Mouse (Mus musculus): ENCODE results near the gene Sephs2. TPM values are rescaled to one million over a fixed set of nuclear protein-coding genes. Genes with fewer than 3 reads are reported as not detected.

The Sephs2 gene
- polyA plus RNA-seq, 1 experiment, result not detected

DNA sequence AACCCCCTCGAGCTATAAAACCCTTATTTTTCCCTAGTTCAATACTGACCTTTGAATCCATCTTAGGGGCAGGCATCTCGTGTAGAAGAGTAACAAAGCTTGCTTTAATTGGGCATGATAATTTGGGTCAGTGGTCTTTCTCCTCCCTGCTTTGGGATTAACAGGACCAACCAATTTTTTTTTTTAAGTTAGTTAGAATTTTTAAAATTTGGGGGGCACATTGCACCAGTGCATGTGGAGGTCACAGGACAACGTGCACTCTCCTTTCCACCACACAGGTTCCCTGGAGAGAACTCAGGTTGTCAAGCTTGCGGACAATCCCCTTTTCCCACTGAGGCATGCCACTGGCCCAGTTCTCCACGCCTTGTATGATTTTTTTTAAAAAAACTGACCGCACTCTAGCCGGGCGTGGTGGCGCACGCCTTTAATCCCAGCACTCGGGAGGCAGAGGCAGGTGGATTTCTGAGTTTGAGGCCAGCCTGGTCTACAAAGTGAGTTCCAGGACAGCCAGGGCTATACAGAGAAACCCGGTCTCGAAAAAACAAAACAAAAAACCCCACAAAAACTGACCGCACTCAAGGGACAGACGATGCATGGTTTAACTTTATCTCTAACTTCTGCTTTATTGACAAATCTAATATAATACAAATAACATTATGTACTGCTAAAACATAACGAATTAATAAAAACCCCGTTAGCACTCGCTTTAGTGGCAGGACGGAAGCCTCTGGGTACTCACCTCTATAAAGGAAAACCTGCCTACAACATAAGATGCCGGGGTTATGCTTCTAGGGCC lies 41.8 kb downstream of the Sephs2 start:
- H3K4me1 ChIP-seq (ENCODE audit: control insufficient read depth, insufficient read depth, low read length), result peaks cover 11% of the 10 kb centered on the region
- H3K27ac ChIP-seq (ENCODE audit: insufficient read depth, low read depth, low read length), result peak overlapping the region; percentile 86
- peak overlapping the region; percentile 86 for H3K4me3 ChIP-seq (ENCODE audit: insufficient read depth, low read depth, low read length)
- TF ChIP-seq POLR2A (IDR thresholded peaks at IDR 0.05; ENCODE audit: insufficient read depth, low read depth, low read length), result no peak
- no peak for TF ChIP-seq CTCF (IDR thresholded peaks at IDR 0.05; ENCODE audit: insufficient read depth, low read depth, low read length)
- WGBS, result 2% methylated on average over 20 of the region's 20 CpGs

DNA sequence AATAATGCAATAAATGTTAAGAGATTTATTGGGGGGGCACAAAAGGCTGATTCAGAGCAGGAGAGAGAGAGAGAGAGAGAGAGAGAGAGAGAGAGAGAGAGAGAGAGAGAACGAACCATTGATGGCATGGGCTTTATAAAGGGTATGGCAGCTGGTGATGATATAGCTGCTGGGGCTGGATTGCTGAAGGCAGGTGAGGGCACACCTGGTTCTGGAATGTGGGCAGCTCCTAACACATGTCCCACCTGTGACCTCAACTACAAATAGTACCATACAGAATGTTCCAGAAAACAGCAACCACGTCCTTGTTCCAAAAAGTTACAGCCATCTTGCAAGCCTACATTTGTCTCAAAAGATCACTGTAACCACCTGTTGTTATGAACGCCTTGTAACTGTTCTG lies 42.5 kb downstream of the Sephs2 start:
- no peak overlapping the region for H3K4me3 ChIP-seq (ENCODE audit: insufficient read depth, low read depth, low read length)
- peaks cover 11% of the 10 kb centered on the region for H3K4me1 ChIP-seq (ENCODE audit: control insufficient read depth, insufficient read depth, low read length)
- WGBS, result 30% methylated on average over 3 of the region's 3 CpGs
- H3K27ac ChIP-seq (ENCODE audit: insufficient read depth, low read depth, low read length), result no peak overlapping the region
- TF ChIP-seq POLR2A (IDR thresholded peaks at IDR 0.05; ENCODE audit: insufficient read depth, low read depth, low read length) (no peak), CTCF (IDR thresholded peaks at IDR 0.05; ENCODE audit: insufficient read depth, low read depth, low read length) (no peak)

DNA sequence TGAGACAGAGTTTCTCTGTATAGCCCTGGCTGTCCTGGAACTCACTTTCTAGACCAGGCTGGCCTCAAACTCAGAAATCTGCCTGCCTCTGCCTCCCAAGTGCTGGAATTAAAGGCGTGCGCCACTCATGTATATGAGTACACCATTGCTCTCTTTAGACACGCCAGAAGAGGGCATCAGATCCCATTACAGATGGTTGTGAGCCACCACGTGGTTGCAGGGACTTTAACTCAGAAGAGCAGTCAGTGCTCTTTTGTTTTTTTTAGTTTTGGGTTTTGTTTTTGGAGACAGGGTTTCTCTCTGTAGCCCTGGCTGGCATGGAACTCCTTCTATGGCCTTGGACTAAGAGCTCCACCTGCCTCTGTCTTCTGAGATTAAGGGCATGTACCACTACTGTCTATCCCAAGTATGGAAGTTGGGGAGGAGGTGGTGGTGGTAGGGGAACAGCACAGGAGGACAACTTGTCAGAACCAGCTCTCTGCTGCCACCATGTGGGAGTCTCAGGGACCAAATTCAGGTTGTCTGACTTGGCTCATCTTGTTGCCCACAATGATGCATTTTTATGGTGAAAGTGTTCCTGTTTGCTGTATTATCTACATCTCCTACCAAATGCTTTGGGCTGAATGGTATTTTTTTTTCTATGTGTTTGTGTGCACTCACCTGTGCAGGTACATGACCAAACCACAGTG lies 45.1 kb downstream of the Sephs2 start:
- WGBS, result 55% methylated on average over 4 of the region's 4 CpGs
- Histone ChIP-seq H3K4me3 (ENCODE audit: insufficient read depth, low read depth, low read length) (no peak overlapping the region), H3K27ac (ENCODE audit: insufficient read depth, low read depth, low read length) (no peak overlapping the region), H3K4me1 (ENCODE audit: control insufficient read depth, insufficient read depth, low read length) (peaks cover 11% of the 10 kb centered on the region)
- 0 out of 2 replicates have a peak, but pooled peaks have one; percentile 26 for TF ChIP-seq CTCF (IDR thresholded peaks at IDR 0.05; ENCODE audit: insufficient read depth, low read depth, low read length)
- TF ChIP-seq POLR2A (IDR thresholded peaks at IDR 0.05; ENCODE audit: insufficient read depth, low read depth, low read length), result no peak

DNA sequence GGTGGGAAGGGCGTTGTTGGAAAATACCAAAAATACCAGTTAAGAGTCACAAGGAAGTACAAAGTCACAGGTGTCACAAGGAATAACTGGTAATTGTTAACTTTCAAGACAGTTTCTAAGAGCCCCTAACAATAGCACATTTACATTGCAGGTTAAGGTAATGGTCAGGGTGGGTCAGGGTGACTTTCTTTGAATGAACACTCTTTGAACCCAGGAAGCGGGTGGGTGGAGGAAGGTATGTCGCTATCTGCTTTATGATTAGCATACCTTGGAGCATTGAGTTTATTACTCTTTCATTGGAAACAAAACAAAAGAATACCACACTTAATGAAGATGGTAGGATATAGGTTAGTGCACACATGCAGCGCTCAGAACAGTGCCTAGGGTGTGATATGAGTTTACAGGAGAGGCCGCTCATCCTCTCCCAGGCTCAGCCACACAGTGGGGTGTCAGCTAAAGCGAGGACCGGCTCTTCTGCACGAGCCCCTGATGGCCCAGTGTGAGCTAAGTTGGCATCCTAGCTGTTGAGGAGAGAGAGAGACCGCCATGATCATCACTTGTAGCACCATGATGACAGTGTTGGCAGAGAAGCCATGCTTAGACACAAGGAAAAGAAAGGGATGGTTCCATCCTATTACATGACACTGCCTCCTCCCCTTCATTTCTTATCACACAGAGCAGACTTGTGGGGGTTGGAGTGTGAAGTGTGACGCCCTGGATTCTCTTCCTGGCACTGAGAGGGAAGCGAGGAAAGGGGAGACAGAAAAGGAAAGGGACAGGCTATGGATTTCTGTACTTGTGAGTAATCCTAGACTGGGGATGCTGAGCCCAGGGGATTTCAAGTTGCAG lies 48.5 kb downstream of the Sephs2 start:
- 80% methylated on average over 11 of the region's 11 CpGs for WGBS
- Histone ChIP-seq H3K27ac (ENCODE audit: insufficient read depth, low read depth, low read length) (no peak overlapping the region), H3K4me3 (ENCODE audit: insufficient read depth, low read depth, low read length) (no peak overlapping the region), H3K4me1 (ENCODE audit: control insufficient read depth, insufficient read depth, low read length) (no peaks in the 10 kb centered on the region)
- TF ChIP-seq POLR2A (IDR thresholded peaks at IDR 0.05; ENCODE audit: insufficient read depth, low read depth, low read length), result no peak
- no peak for TF ChIP-seq CTCF (IDR thresholded peaks at IDR 0.05; ENCODE audit: insufficient read depth, low read depth, low read length)

DNA sequence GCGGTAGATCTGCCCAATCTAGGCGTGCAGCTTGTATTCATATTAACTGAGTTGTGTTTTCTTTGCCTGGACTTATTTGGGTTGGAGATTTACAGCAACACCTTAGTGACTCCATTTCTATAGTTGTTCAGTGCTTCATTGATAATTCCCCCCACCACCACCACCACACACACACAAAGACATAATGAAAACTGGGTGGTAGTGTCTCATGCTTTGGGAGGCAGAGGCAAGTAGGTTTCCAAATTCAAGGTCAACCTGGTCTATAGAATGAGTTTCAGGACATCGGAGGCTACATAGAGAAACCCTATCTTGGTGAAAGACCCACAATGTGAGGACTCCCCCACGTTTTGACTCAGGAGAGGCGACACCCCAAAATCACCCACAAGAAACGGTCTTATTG lies 49.2 kb downstream of the Sephs2 start:
- Histone ChIP-seq H3K27ac (ENCODE audit: insufficient read depth, low read depth, low read length) (no peak overlapping the region), H3K4me3 (ENCODE audit: insufficient read depth, low read depth, low read length) (no peak overlapping the region), H3K4me1 (ENCODE audit: control insufficient read depth, insufficient read depth, low read length) (no peaks in the 10 kb centered on the region)
- TF ChIP-seq CTCF (IDR thresholded peaks at IDR 0.05; ENCODE audit: insufficient read depth, low read depth, low read length) (no peak), POLR2A (IDR thresholded peaks at IDR 0.05; ENCODE audit: insufficient read depth, low read depth, low read length) (no peak)
- 94% methylated on average over 6 of the region's 6 CpGs for WGBS

DNA sequence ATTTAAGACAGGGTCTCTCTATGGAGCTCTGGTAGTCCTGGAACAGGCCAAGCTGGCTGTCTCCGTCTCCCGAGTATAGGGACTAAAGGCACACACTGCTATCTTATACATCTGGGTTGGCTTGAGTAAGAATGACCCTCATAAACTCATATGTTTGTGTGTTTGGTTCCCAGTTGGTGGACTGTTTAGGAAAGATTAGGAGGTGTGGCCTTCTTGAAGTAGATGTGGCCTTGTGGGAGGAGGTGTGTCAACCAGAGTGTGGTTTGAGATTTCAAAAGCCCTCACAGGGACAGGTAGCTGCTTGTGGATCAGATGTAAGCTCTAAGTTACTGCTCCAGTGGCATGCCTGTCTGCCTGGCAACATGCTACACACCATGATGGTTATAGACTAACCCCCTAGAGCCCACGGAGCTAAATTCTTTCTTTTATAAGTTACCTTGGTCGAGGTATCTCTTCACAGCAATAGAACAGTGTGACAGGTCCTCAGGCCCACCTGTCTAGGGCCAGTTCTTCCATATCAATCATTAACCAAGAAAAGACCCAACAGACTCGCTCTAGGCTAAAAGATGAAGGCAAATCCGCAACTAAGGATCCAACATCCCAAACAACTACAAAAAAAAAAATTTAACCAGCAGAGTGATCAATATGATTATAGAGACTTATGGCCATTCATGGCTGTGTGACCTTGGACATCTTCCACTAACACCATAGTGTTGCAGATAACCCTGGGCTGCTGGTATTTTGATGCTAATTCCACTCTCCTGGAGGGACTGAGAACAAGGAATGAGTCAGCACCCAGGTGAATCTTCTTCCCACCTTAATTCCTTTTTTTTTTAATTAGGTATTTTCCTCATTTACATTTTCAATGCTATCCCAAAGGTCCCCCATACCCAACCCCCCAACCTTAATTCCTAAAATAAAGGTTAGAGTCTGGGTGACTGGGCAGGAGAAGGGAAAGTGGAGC lies 50.1 kb downstream of the Sephs2 start:
- no peak overlapping the region for H3K4me3 ChIP-seq (ENCODE audit: insufficient read depth, low read depth, low read length)
- H3K4me1 ChIP-seq (ENCODE audit: control insufficient read depth, insufficient read depth, low read length), result no peaks in the 10 kb centered on the region
- 88% methylated on average over 6 of the region's 6 CpGs for WGBS
- TF ChIP-seq POLR2A (IDR thresholded peaks at IDR 0.05; ENCODE audit: insufficient read depth, low read depth, low read length), result no peak
- no peak overlapping the region for H3K27ac ChIP-seq (ENCODE audit: insufficient read depth, low read depth, low read length)

DNA sequence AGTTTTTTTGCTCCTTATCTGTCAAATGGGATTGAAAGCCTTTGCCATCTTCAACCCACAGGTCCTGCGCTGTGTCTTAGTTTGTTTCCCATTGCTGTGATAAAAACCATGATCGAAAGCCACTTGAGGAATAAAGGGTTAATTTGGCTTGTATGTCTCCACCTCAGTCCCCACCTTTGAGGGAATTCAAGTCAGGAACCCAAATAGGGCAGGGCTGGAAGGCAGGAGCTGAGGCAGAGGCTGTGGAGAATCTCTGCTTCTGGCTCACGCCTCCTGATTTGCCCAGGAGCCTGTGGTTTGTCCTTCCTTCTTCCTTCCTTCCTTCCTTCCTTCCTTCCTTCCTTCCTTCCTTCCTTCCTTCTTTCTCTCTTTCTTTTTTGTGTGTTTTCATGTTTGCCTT lies 50.7 kb downstream of the Sephs2 start:
- Histone ChIP-seq H3K4me3 (ENCODE audit: insufficient read depth, low read depth, low read length) (no peak overlapping the region), H3K4me1 (ENCODE audit: control insufficient read depth, insufficient read depth, low read length) (no peaks in the 10 kb centered on the region), H3K27ac (ENCODE audit: insufficient read depth, low read depth, low read length) (no peak overlapping the region)
- WGBS, result over 99% methylated on average over 3 of the region's 3 CpGs
- TF ChIP-seq CTCF (IDR thresholded peaks at IDR 0.05; ENCODE audit: insufficient read depth, low read depth, low read length), result no peak
- TF ChIP-seq POLR2A (IDR thresholded peaks at IDR 0.05; ENCODE audit: insufficient read depth, low read depth, low read length), result no peak

Other genes with a start within 250 kb of the Sephs2 start
- 437 and 572 TPM in 2 replicates for gene Maz, start 247.0 kb downstream of the Sephs2 start, polyA plus RNA-seq (2012; ENCODE audit: insufficient read depth, insufficient read length, low replicate concordance, missing spikeins)
- not detected in 2 replicates for gene Kif22, start 231.6 kb downstream of the Sephs2 start, polyA plus RNA-seq (2012; ENCODE audit: insufficient read depth, insufficient read length, low replicate concordance, missing spikeins)
- gene Zg16, start 186.7 kb downstream of the Sephs2 start, polyA plus RNA-seq (2012; ENCODE audit: insufficient read depth, insufficient read length, low replicate concordance, missing spikeins), result not detected in 2 replicates
- gene AI467606, start 182.7 kb downstream of the Sephs2 start, polyA plus RNA-seq (2012; ENCODE audit: insufficient read depth, insufficient read length, low replicate concordance, missing spikeins), result not detected in 2 replicates
- not detected in 2 replicates for gene Qprt, start 151.8 kb downstream of the Sephs2 start, polyA plus RNA-seq (2012; ENCODE audit: insufficient read depth, insufficient read length, low replicate concordance, missing spikeins)
- not detected in 2 replicates for gene Spn, start 136.2 kb downstream of the Sephs2 start, polyA plus RNA-seq (2012; ENCODE audit: insufficient read depth, insufficient read length, low replicate concordance, missing spikeins)
- not detected in 2 replicates for gene Cd2bp2, start 78.0 kb downstream of the Sephs2 start, polyA plus RNA-seq (2012; ENCODE audit: insufficient read depth, insufficient read length, low replicate concordance, missing spikeins)
- gene Tbc1d10b, start 65.6 kb downstream of the Sephs2 start, polyA plus RNA-seq (2012; ENCODE audit: insufficient read depth, insufficient read length, low replicate concordance, missing spikeins), result not detected in 2 replicates
- gene Mylpf, start 65.2 kb downstream of the Sephs2 start, polyA plus RNA-seq (2012; ENCODE audit: insufficient read depth, insufficient read length, low replicate concordance, missing spikeins), result not detected in 2 replicates
- not detected in 2 replicates for gene Zfp553, start 41.0 kb downstream of the Sephs2 start, polyA plus RNA-seq (2012; ENCODE audit: insufficient read depth, insufficient read length, low replicate concordance, missing spikeins)
- gene Sept1, start 40.9 kb downstream of the Sephs2 start, polyA plus RNA-seq (2012; ENCODE audit: insufficient read depth, insufficient read length, low replicate concordance, missing spikeins), result 2,394 TPM in 1 of 2 replicates, not detected in the other
- not detected in 2 replicates for gene Zfp771, start 29.8 kb downstream of the Sephs2 start, polyA plus RNA-seq (2012; ENCODE audit: insufficient read depth, insufficient read length, low replicate concordance, missing spikeins)
- not detected in 2 replicates for gene Dctpp1, start 13.3 kb downstream of the Sephs2 start, polyA plus RNA-seq (2012; ENCODE audit: insufficient read depth, insufficient read length, low replicate concordance, missing spikeins)
- gene Itgal, start 22.2 kb upstream of the Sephs2 start, polyA plus RNA-seq (2012; ENCODE audit: insufficient read depth, insufficient read length, low replicate concordance, missing spikeins), result 156 TPM in 1 of 2 replicates, not detected in the other
- not detected in 2 replicates for gene Zfp768, start 71.5 kb upstream of the Sephs2 start, polyA plus RNA-seq (2012; ENCODE audit: insufficient read depth, insufficient read length, low replicate concordance, missing spikeins)
- not detected in 2 replicates for gene Zfp747, start 102.0 kb upstream of the Sephs2 start, polyA plus RNA-seq (2012; ENCODE audit: insufficient read depth, insufficient read length, low replicate concordance, missing spikeins)
- not detected in 2 replicates for gene 9130019O22Rik, start 113.1 kb upstream of the Sephs2 start, polyA plus RNA-seq (2012; ENCODE audit: insufficient read depth, insufficient read length, low replicate concordance, missing spikeins)
- gene E430018J23Rik, start 119.6 kb upstream of the Sephs2 start, polyA plus RNA-seq (2012; ENCODE audit: insufficient read depth, insufficient read length, low replicate concordance, missing spikeins), result not detected in 2 replicates
- gene Zfp764, start 132.8 kb upstream of the Sephs2 start, polyA plus RNA-seq (2012; ENCODE audit: insufficient read depth, insufficient read length, low replicate concordance, missing spikeins), result not detected in 2 replicates
- not detected in 2 replicates for gene Zfp688, start 148.0 kb upstream of the Sephs2 start, polyA plus RNA-seq (2012; ENCODE audit: insufficient read depth, insufficient read length, low replicate concordance, missing spikeins)
- not detected in 2 replicates for gene Zfp689, start 175.1 kb upstream of the Sephs2 start, polyA plus RNA-seq (2012; ENCODE audit: insufficient read depth, insufficient read length, low replicate concordance, missing spikeins)
- not detected in 2 replicates for gene Prr14, start 185.6 kb upstream of the Sephs2 start, polyA plus RNA-seq (2012; ENCODE audit: insufficient read depth, insufficient read length, low replicate concordance, missing spikeins)
- gene Fbrs, start 205.1 kb upstream of the Sephs2 start, polyA plus RNA-seq (2012; ENCODE audit: insufficient read depth, insufficient read length, low replicate concordance, missing spikeins), result not detected in 2 replicates
- 110 and 137 TPM in 2 replicates for gene Srcap, start 237.9 kb upstream of the Sephs2 start, polyA plus RNA-seq (2012; ENCODE audit: insufficient read depth, insufficient read length, low replicate concordance, missing spikeins)
- gene Gm42715, start 245.5 kb upstream of the Sephs2 start, polyA plus RNA-seq (2012; ENCODE audit: insufficient read depth, insufficient read length, low replicate concordance, missing spikeins), result not detected in 2 replicates

Measured in olfactory bulb, adult 2 months (tissue).